In the genomic region with DNA sequence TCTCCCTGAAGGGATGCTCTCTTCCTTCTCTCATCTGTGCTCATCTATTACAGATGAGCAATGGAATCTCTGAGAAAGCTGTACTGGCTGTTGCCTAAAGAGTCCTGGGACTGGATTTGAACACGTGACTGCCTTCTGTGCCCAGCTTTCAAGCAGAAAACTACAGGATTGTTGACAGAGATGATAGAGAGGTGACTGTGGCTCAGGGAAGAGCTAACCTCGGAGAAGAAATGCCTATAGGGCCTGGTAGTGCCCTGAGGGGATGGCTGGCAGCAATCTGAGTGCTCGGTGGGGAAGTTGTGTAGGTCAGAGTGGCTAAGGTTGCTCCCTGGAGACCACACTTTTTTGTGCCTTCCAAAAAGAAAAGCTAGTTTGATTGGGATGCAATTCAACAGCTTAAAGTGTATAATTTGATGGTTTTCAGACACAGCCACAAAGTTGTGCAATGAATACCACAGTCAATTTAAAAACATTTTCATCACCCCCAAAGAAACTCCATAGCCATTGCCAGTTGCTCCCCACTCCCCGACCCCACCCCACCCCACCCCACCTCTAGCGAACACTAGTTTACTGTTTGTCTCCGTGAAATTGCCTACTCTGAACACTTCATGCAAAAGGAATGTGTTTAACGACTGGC, we compare ENCODE assay signal across 15 mouse cellular contexts.
"Had no signal": no experiment of that assay in that cellular context is flagged by ENCODE, and none has a peak within 500 bp of the region (broad histone marks: within the 10 kb centered on the region; RNA-seq: fewer than 3 reads in every experiment).

No protein-coding gene starts in this region.

- H3K36me3 ChIP-seq: limb, embryonic 12.5 days; liver, embryonic 13.5 days; midbrain, embryonic 15.5 days; neural tube, embryonic 13.5 days had no signal

- H3K4me2 ChIP-seq: limb, embryonic 12.5 days; liver, embryonic 13.5 days; midbrain, embryonic 11.5 days; midbrain, embryonic 15.5 days; neural tube, embryonic 13.5 days had no signal

- DNase-seq: kidney, adult 9 months; kidney, postnatal 36 days; layer of hippocampus, adult 9-11 months; layer of hippocampus, postnatal 36 days; liver; liver, embryonic 13.5 days; lung, adult 18-20 months; lung, postnatal 4 days; right cerebral cortex, postnatal 14 days; thymus, postnatal 4 days had no signal

- H3K4me3 ChIP-seq: limb, embryonic 12.5 days; liver, embryonic 13.5 days; midbrain, embryonic 15.5 days; neural tube, embryonic 13.5 days had no signal

- ATAC-seq: midbrain, embryonic 15.5 days had no signal

- H3K27ac ChIP-seq: kidney, postnatal 0 days; limb, embryonic 12.5 days; liver, embryonic 13.5 days; midbrain, embryonic 15.5 days; neural tube, embryonic 13.5 days had no signal

- H3K9me3 ChIP-seq: liver, embryonic 13.5 days; midbrain, embryonic 15.5 days; neural tube, embryonic 13.5 days had no signal

- H3K9ac ChIP-seq: limb, embryonic 12.5 days; liver, embryonic 13.5 days; midbrain, embryonic 15.5 days; neural tube, embryonic 13.5 days had no signal
